Mouse (Mus musculus) myocyte (in vitro differentiated cells): ENCODE measurements around the gene Kif1c.

ENCODE experiments used
- CEBPB ChIP-seq: IDR thresholded peaks from 2 replicates; pipeline ENCODE4 v1.6.1; 2011; ENCODE audit warnings: mild to moderate bottlenecking, moderate library complexity; ENCODE audit not compliant: poor library complexity, insufficient read depth, severe bottlenecking
- E2F4 ChIP-seq: IDR thresholded peaks from one replicate; pipeline ENCODE4 v1.6.1; 2011; ENCODE audit warnings: mild to moderate bottlenecking, control low read depth, moderate library complexity; ENCODE audit not compliant: insufficient read depth
- MAX ChIP-seq: IDR thresholded peaks from one replicate; pipeline ENCODE4 v1.6.1; 2011; ENCODE audit warnings: low read depth, mild to moderate bottlenecking, control low read depth
- POLR2A ChIP-seq: IDR thresholded peaks from one replicate; pipeline ENCODE4 v1.6.1; 2011; ENCODE audit warnings: low read depth, mild to moderate bottlenecking, control low read depth, moderate library complexity; ENCODE audit not compliant: insufficient read length
- POLR2AphosphoS2 ChIP-seq: IDR thresholded peaks from one replicate; pipeline ENCODE4 v1.6.1; 2011; ENCODE audit warnings: low read depth, control low read depth; ENCODE audit not compliant: insufficient read length
- TCF12 ChIP-seq: IDR thresholded peaks from one replicate; pipeline ENCODE4 v1.6.1; 2011; ENCODE audit warnings: mild to moderate bottlenecking, control low read depth; ENCODE audit not compliant: poor library complexity, insufficient read depth, severe bottlenecking
- USF1 ChIP-seq: IDR thresholded peaks from one replicate; pipeline ENCODE4 v1.6.1; 2011; ENCODE audit warnings: low read depth, mild to moderate bottlenecking, control low read depth, moderate library complexity

GRCm38 (mm10) chr11:70770804-70771203 is 70.5 kb downstream of the Kif1c start:
- TF ChIP-seq POLR2A (no peak), CEBPB (no peak), E2F4 (no peak), TCF12 (no peak), MAX (no peak), USF1 (no peak), POLR2AphosphoS2 (no peak)
